Comparison of ENCODE assay signal across 28 mouse cellular contexts in the genomic region with DNA sequence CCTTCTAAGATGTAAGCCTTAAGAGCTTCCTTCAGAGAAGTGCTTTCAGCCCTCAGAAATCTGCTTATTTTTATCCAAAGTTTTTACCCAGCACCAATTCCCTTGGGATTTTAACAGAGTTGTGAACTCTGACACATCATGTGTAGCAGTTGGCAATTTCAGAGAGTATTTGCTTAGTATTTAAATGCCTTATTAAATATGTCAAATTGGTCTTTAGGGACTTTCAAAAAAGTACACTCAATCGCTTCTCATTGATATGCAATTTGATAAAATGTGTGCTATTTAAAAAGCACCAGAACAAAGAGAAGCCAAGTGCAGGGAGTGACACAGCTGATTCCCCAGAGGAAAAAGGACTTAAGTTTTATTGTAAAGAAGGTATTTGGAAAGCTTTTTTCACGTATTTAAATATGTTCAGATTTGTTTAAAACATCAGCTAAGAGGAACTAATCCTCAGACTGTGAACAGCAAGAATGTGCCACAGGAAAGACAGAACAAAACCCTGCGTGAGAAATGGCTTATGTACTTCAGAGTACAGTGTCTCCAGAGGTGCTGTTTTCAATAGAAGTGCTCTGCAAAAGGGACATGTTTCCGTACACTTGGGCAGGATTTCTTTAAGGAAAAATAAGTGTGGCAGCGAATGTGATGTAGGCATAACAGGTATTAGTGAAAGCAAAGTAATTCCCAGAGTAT.
DNase-seq lines count a peak whose midpoint lies in the region; ATAC-seq and TF ChIP-seq lines count a peak whose summit lies in the region.
"Had no signal": no experiment of that assay in that cellular context is flagged by ENCODE, and none has a peak within 500 bp of the region (broad histone marks: within the 10 kb centered on the region; RNA-seq: fewer than 3 reads in every experiment).

No protein-coding gene starts in this region.

- 55% methylated on average over 5 of the region's 5 CpGs for WGBS in hindbrain, postnatal 0 days
- WGBS in hindbrain, embryonic 13.5 days, result 64% methylated on average over 5 of the region's 5 CpGs
- 30% methylated on average over 5 of the region's 5 CpGs for WGBS in forebrain, postnatal 0 days

- no peak for TF ChIP-seq POLR2A in brain, embryonic 14.5 days (IDR thresholded peaks at IDR 0.05; ENCODE audit: borderline replicate concordance, extremely low read depth, insufficient read depth, insufficient read length, poor library complexity, severe bottlenecking)

- no peaks in the 10 kb centered on the region for H3K4me1 ChIP-seq in hindbrain, postnatal 0 days (ENCODE audit: insufficient read depth, low read length)
- no peaks in the 10 kb centered on the region for H3K4me1 ChIP-seq in hindbrain, embryonic 13.5 days (replicated peaks)
- H3K4me1 ChIP-seq in forebrain, postnatal 0 days (ENCODE audit: insufficient read depth), result no peaks in the 10 kb centered on the region
- H3K4me1 ChIP-seq: hindbrain, embryonic 10.5 days; intestine, embryonic 15.5 days; limb, embryonic 10.5 days; limb, embryonic 15.5 days; liver, embryonic 13.5 days; neural tube, embryonic 13.5 days had no signal

- no peaks in the 10 kb centered on the region for H3K9me3 ChIP-seq in hindbrain, postnatal 0 days (ENCODE audit: low read length)
- H3K9me3 ChIP-seq in hindbrain, embryonic 13.5 days, result no peaks in the 10 kb centered on the region
- no peaks in the 10 kb centered on the region for H3K9me3 ChIP-seq in forebrain, postnatal 0 days (ENCODE audit: low read length)
- H3K9me3 ChIP-seq: hindbrain, embryonic 10.5 days; intestine, embryonic 15.5 days; limb, embryonic 10.5 days; limb, embryonic 15.5 days; liver, embryonic 13.5 days; neural tube, embryonic 13.5 days had no signal

- H3K4me3 ChIP-seq in hindbrain, postnatal 0 days (ENCODE audit: low read length), result no peak overlapping the region
- no peak overlapping the region for H3K4me3 ChIP-seq in hindbrain, embryonic 13.5 days
- H3K4me3 ChIP-seq in forebrain, postnatal 0 days (ENCODE audit: low read depth, low read length), result no peak overlapping the region
- H3K4me3 ChIP-seq: hindbrain, embryonic 10.5 days; intestine, embryonic 15.5 days; limb, embryonic 10.5 days; limb, embryonic 15.5 days; liver, embryonic 13.5 days; myocyte; neural tube, embryonic 13.5 days had no signal

- TF ChIP-seq CTCF in hindbrain, postnatal 0 days (IDR thresholded peaks at IDR 0.05; ENCODE audit: low read depth), result no peak
- TF ChIP-seq CTCF in brain, embryonic 14.5 days (IDR thresholded peaks at IDR 0.05; ENCODE audit: borderline replicate concordance, extremely low read depth, insufficient read depth, insufficient read length), result no peak
- no peak for TF ChIP-seq CTCF in forebrain, postnatal 0 days (IDR thresholded peaks at IDR 0.05; ENCODE audit: low read depth)

- no peak overlapping the region for H3K4me2 ChIP-seq in hindbrain, postnatal 0 days (ENCODE audit: low read depth, low read length)
- H3K4me2 ChIP-seq in hindbrain, embryonic 13.5 days, result no peak overlapping the region
- no peak overlapping the region for H3K4me2 ChIP-seq in forebrain, postnatal 0 days (ENCODE audit: low read depth)
- H3K4me2 ChIP-seq: intestine, embryonic 15.5 days; limb, embryonic 15.5 days; liver, embryonic 13.5 days; lung, embryonic 14.5 days; neural tube, embryonic 13.5 days had no signal

- intact Hi-C loops in gastrocnemius, postnatal 36 days (cut with DNase I), result no loop called here

- no peak overlapping the region for H3K9ac ChIP-seq in hindbrain, postnatal 0 days (replicated peaks; ENCODE audit: low read length)
- H3K9ac ChIP-seq in hindbrain, embryonic 13.5 days, result no peak overlapping the region
- H3K9ac ChIP-seq in forebrain, postnatal 0 days, result no peak overlapping the region
- H3K9ac ChIP-seq: intestine, embryonic 15.5 days; limb, embryonic 15.5 days; liver, embryonic 13.5 days; lung, embryonic 14.5 days; neural tube, embryonic 13.5 days had no signal

- H3K27me3 ChIP-seq in hindbrain, postnatal 0 days (ENCODE audit: insufficient read depth, low read length), result no peaks in the 10 kb centered on the region
- H3K27me3 ChIP-seq in hindbrain, embryonic 13.5 days, result no peaks in the 10 kb centered on the region
- no peaks in the 10 kb centered on the region for H3K27me3 ChIP-seq in forebrain, postnatal 0 days (ENCODE audit: insufficient read depth, low read length)
- H3K27me3 ChIP-seq: CH12.LX; intestine, embryonic 15.5 days; limb, embryonic 15.5 days; liver, embryonic 13.5 days; neural tube, embryonic 13.5 days had no signal

- ATAC-seq in hindbrain, postnatal 0 days, result no peak
- ATAC-seq in hindbrain, embryonic 13.5 days (ENCODE audit: low FRiP score), result no peak
- ATAC-seq in forebrain, postnatal 0 days, result peak; percentile 40; the same call in 1 of the 2 replicates
- ATAC-seq: activated CD4-positive, CD25-positive, alpha-beta regulatory T cell, adult 4 months; hindbrain, embryonic 16.5 days; intestine, embryonic 15.5 days had no signal

- no peaks in the 10 kb centered on the region for H3K36me3 ChIP-seq in hindbrain, postnatal 0 days (ENCODE audit: insufficient read depth, low read length)
- no peaks in the 10 kb centered on the region for H3K36me3 ChIP-seq in hindbrain, embryonic 13.5 days
- H3K36me3 ChIP-seq in forebrain, postnatal 0 days (ENCODE audit: insufficient read depth), result no peaks in the 10 kb centered on the region
- H3K36me3 ChIP-seq: hindbrain, embryonic 10.5 days; intestine, embryonic 15.5 days; limb, embryonic 10.5 days; limb, embryonic 15.5 days; liver, embryonic 13.5 days; neural tube, embryonic 13.5 days had no signal

- H3K27ac ChIP-seq in hindbrain, postnatal 0 days, result no peak overlapping the region
- no peak overlapping the region for H3K27ac ChIP-seq in hindbrain, embryonic 13.5 days
- H3K27ac ChIP-seq in forebrain, postnatal 0 days (ENCODE audit: low read depth, low read length), result no peak overlapping the region
- H3K27ac ChIP-seq: hindbrain, embryonic 10.5 days; intestine, embryonic 15.5 days; limb, embryonic 10.5 days; limb, embryonic 15.5 days; liver, embryonic 13.5 days; neural tube, embryonic 13.5 days had no signal

- peak; percentile 9 for DNase-seq in hindbrain, postnatal 0 days (ENCODE audit: low spot score)
- peak; percentile 58 for DNase-seq in adipocyte (ENCODE audit: low spot score)
- DNase-seq in brain, embryonic 14.5 days (ENCODE audit: low read depth), result peak; percentile 66
- DNase-seq in forebrain, postnatal 0 days, result no peak
- DNase-seq in gastrocnemius, postnatal 36 days, result no peak
- DNase-seq in right cerebral cortex, postnatal 14 days, result no peak
- DNase-seq: adrenal gland, adult 8-10 months; cerebellum, adult 11 months; cerebellum, adult 9-10 months; cerebellum, postnatal 36 days; heart, postnatal 14 days; kidney, adult 2 months; kidney, postnatal 10 days; layer of hippocampus, adult 9-11 months; liver, embryonic 13.5 days; lung, embryonic 14.5 days; lung, postnatal 14 days; thymus, postnatal 4 days had no signal

Comparison
In these comparisons a context has a peak if more than half of its experiments do, and no peak if none do; other contexts are left out.
1. DNase-seq: peak in hindbrain, postnatal 0 days (single experiment), adipocyte (single experiment) and brain, embryonic 14.5 days (single experiment); none in forebrain, postnatal 0 days (single experiment), gastrocnemius, postnatal 36 days (0 of 2) and right cerebral cortex, postnatal 14 days (single experiment).